Mouse (Mus musculus): ENCODE data around the gene Osbp. TPM values are rescaled to one million over a fixed set of nuclear protein-coding genes. Genes with fewer than 3 reads are reported as not detected.

The Osbp gene
- polyA plus RNA-seq, 1 experiment from 2014 or later: 6.3 TPM

GRCm38 (mm10) chr19:11989334-11989733 is 23.6 kb downstream of the Osbp start:
- Histone ChIP-seq H3K27me3 (replicated peaks) (no peaks in the 10 kb centered on the region), H3K9me3 (replicated peaks) (no peaks in the 10 kb centered on the region), H3K36me3 (peaks cover 82% of the 10 kb centered on the region), H3K27ac (ENCODE audit: poor library complexity, severe bottlenecking) (no peak overlapping the region), H3K4me1 (replicated peaks) (no peaks in the 10 kb centered on the region), H3K4me3 (no peak overlapping the region), H3K9ac (no peak overlapping the region), H3K4me2 (no peak overlapping the region)
- no peak for ATAC-seq (ENCODE audit: insufficient number of reproducible peaks, low FRiP score)
- WGBS: 95% methylated on average over 7 of the region's 7 CpGs

DNA sequence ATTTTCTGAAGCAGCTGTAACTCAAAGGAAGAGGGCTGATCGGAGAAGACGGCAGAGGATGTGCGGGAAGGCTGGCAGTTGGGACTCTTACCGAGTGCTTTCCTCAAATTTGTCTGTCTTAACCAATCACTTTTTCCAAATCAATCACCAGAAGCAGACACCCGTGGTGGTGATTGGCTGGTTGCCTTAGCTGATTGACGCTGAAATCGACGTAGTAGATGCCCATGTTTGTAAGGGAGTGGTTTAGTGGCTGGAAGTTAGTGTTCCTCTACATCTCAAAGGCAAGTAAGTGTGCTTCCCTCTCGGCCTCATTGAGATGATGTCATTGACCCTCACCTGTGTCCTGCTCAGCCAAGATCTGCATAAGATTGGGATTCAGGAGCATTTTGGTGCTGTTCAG is 26.3 kb downstream of the Osbp start:
- peaks cover 80% of the 10 kb centered on the region for H3K36me3 ChIP-seq
- 92% methylated on average over 9 of the region's 9 CpGs for WGBS
- ATAC-seq (ENCODE audit: insufficient number of reproducible peaks, low FRiP score): no peak

DNA sequence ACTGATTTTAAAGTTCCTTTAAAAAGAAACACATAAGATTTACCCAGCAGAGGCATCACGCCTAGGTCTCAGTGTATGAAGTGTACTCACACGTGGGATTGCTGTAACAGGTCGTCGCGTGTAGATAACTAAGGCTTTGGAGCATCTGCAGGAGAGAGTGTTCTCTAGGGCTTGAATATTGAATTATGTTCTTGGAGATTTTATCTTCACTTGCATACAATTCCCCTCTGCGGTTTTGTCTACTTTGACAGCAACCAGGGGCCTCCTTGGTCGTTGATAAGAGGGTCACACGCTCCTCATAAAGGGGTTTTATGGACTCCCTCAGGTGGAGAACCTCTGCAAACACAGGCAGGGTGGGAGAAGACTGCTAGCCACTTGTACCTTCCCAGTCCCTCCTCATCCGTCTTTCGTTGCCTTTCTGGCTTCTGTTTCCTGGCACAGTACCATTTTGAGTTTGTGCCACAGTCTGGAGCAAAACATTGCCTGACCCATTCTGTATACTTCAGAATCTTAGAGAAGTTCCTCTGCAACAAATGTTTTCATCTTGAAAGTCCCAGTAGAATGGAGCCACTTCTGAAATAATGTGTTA is 26.8 kb downstream of the Osbp start:
- 84% methylated on average over 10 of the region's 10 CpGs for WGBS
- Histone ChIP-seq H3K4me1 (replicated peaks) (peaks cover 4% of the 10 kb centered on the region; the same call in 1 of the 2 replicates), H3K9ac (no peak overlapping the region), H3K27ac (ENCODE audit: poor library complexity, severe bottlenecking) (no peak overlapping the region), H3K4me2 (no peak overlapping the region), H3K4me3 (no peak overlapping the region), H3K27me3 (replicated peaks) (no peaks in the 10 kb centered on the region), H3K9me3 (replicated peaks) (no peaks in the 10 kb centered on the region), H3K36me3 (peaks cover 76% of the 10 kb centered on the region)
- ATAC-seq (ENCODE audit: insufficient number of reproducible peaks, low FRiP score): no peak

More for the DNA sequence above, 26.3 kb downstream of the Osbp start:
- H3K9ac ChIP-seq: no peak overlapping the region
- peaks cover 4% of the 10 kb centered on the region; the same call in 1 of the 2 replicates for H3K4me1 ChIP-seq (replicated peaks)
- H3K9me3 ChIP-seq (replicated peaks): no peaks in the 10 kb centered on the region
- H3K4me2 ChIP-seq: no peak overlapping the region
- H3K27ac ChIP-seq (ENCODE audit: poor library complexity, severe bottlenecking): no peak overlapping the region
- H3K27me3 ChIP-seq (replicated peaks): no peaks in the 10 kb centered on the region
- no peak overlapping the region for H3K4me3 ChIP-seq

- Histone ChIP-seq H3K4me3 (no peak overlapping the region), H3K9ac (no peak overlapping the region), H3K27me3 (replicated peaks) (no peaks in the 10 kb centered on the region), H3K4me2 (no peak overlapping the region), H3K4me1 (replicated peaks) (peaks cover 4% of the 10 kb centered on the region; the same call in 1 of the 2 replicates), H3K36me3 (peaks cover 55% of the 10 kb centered on the region), H3K9me3 (replicated peaks) (no peaks in the 10 kb centered on the region), H3K27ac (ENCODE audit: poor library complexity, severe bottlenecking) (no peak overlapping the region)
- no peak for ATAC-seq (ENCODE audit: insufficient number of reproducible peaks, low FRiP score)
- WGBS: 91% methylated on average over 6 of the region's 6 CpGs
Observed at GRCm38 (mm10) chr19:11994703-11995431, 29.1 kb downstream of the Osbp start.

DNA sequence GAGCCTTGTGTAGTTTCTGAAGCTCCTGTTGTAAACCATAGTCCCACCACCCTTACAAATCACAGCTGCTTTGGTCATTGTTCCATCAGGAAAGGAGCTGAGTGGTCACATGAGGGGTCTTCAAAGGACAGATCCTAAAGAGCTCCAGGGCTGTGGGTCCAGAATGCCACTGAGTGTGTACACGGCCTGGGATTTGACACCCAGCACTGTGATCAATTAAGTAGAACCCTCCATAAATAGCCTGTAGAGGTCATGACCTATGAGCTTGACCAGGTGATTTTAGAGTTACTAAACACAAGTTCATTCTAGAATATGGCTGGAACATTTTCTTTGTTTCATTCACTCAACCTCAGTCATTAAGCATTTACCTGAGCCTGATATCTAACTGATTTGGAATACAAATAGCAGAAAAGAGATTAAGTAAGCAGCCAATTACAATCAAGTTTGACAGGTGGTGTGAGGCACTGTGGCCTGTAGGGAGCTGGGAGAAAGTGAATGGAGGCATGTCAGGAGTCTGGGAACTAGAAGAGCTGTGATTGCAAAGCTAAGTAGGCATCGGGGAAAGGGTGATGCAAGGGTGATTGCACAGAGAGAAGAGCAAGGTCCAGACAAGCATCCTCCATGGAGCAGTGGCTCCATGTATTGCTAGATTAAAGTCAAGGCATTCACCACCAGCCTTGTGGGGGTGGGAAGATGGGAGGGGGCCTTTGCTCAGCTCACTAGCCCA is 30.1 kb downstream of the Osbp start:
- Histone ChIP-seq H3K9ac (no peak overlapping the region), H3K4me3 (no peak overlapping the region), H3K36me3 (peaks cover 46% of the 10 kb centered on the region), H3K9me3 (replicated peaks) (no peaks in the 10 kb centered on the region), H3K4me1 (replicated peaks) (peaks cover 4% of the 10 kb centered on the region; the same call in 1 of the 2 replicates), H3K27ac (ENCODE audit: poor library complexity, severe bottlenecking) (no peak overlapping the region), H3K4me2 (no peak overlapping the region), H3K27me3 (replicated peaks) (no peaks in the 10 kb centered on the region)
- ATAC-seq (ENCODE audit: insufficient number of reproducible peaks, low FRiP score): no peak
- 60% methylated on average over 2 of the region's 2 CpGs for WGBS

- no peak overlapping the region for H3K27ac ChIP-seq (ENCODE audit: poor library complexity, severe bottlenecking)
- H3K4me2 ChIP-seq: no peak overlapping the region
- WGBS: 30% methylated on average over 3 of the region's 3 CpGs
- H3K4me3 ChIP-seq: no peak overlapping the region
- ATAC-seq (ENCODE audit: insufficient number of reproducible peaks, low FRiP score): no peak
- no peak overlapping the region for H3K9ac ChIP-seq
- no peaks in the 10 kb centered on the region for H3K9me3 ChIP-seq (replicated peaks)
- no peaks in the 10 kb centered on the region for H3K27me3 ChIP-seq (replicated peaks)
- H3K4me1 ChIP-seq (replicated peaks): peaks cover 12% of the 10 kb centered on the region
- no peaks in the 10 kb centered on the region for H3K36me3 ChIP-seq
Observed at GRCm38 (mm10) chr19:12001686-12002085, 35.9 kb downstream of the Osbp start.

DNA sequence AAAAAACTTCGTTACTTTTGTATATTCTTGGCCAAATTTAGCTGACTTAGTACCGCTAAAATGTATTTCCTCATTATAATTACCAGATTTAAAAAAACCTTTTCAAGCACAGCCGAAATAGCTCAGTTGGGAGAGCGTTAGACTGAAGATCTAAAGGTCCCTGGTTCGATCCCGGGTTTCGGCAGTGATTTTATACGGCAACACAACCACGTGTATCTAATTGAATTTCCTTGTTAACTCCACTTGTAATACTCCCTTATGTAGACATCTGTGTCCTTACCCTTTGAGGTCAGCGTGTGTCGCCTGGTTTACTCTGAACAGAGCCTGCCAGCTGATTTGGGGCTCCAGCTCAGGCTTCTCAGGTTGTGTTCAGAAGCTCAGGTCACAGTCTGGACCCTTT is 36.4 kb downstream of the Osbp start:
- ATAC-seq (ENCODE audit: insufficient number of reproducible peaks, low FRiP score): peak; percentile 31; the same call in 1 of the 2 replicates
- H3K36me3 ChIP-seq: no peaks in the 10 kb centered on the region
- no peak overlapping the region for H3K27ac ChIP-seq (ENCODE audit: poor library complexity, severe bottlenecking)
- H3K4me2 ChIP-seq: peak overlapping the region; percentile 42
- no peaks in the 10 kb centered on the region for H3K27me3 ChIP-seq (replicated peaks)
- no peaks in the 10 kb centered on the region for H3K9me3 ChIP-seq (replicated peaks)
- no peak overlapping the region for H3K9ac ChIP-seq
- peak overlapping the region; percentile 3; the same call in 1 of the 2 replicates for H3K4me3 ChIP-seq
- H3K4me1 ChIP-seq (replicated peaks): peaks cover 12% of the 10 kb centered on the region
- 5% methylated on average over 11 of the region's 11 CpGs for WGBS

DNA sequence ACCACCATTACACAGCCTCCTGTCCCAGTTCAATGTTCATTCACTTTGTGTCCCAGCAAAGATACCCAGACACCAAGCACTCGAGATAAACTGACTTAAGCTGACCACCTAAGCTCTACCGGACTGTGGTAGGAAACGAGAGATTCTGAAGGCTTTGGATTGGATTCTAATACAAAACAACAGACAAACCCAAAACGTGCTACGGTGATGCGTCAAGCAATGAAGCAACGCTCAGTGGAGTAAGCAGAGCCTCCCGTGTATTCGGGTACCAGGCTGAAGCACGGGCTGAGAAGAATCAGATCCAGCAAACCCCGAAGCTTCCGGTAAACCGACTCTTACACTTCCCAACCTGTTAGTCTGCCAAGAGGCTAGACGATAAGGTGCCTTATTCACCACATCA is 37.0 kb downstream of the Osbp start:
- no peak for ATAC-seq (ENCODE audit: insufficient number of reproducible peaks, low FRiP score)
- WGBS: 49% methylated on average over 14 of the region's 14 CpGs
- peak overlapping the region; percentile 3; the same call in 1 of the 2 replicates for H3K4me3 ChIP-seq
- no peaks in the 10 kb centered on the region for H3K27me3 ChIP-seq (replicated peaks)
- H3K4me1 ChIP-seq (replicated peaks): peaks cover 18% of the 10 kb centered on the region
- no peaks in the 10 kb centered on the region for H3K9me3 ChIP-seq (replicated peaks)
- no peak overlapping the region for H3K27ac ChIP-seq (ENCODE audit: poor library complexity, severe bottlenecking)
- no peaks in the 10 kb centered on the region for H3K36me3 ChIP-seq
- no peak overlapping the region for H3K9ac ChIP-seq
- H3K4me2 ChIP-seq: peak overlapping the region; percentile 42

GRCm38 (mm10) chr19:12003568-12003967 is 37.8 kb downstream of the Osbp start:
- Histone ChIP-seq H3K9me3 (replicated peaks) (no peaks in the 10 kb centered on the region), H3K4me3 (no peak overlapping the region), H3K27ac (ENCODE audit: poor library complexity, severe bottlenecking) (no peak overlapping the region), H3K27me3 (replicated peaks) (no peaks in the 10 kb centered on the region), H3K36me3 (no peaks in the 10 kb centered on the region), H3K9ac (no peak overlapping the region), H3K4me1 (replicated peaks) (peaks cover 20% of the 10 kb centered on the region), H3K4me2 (no peak overlapping the region)
- WGBS: 85% methylated on average over 2 of the region's 2 CpGs
- no peak for ATAC-seq (ENCODE audit: insufficient number of reproducible peaks, low FRiP score)

- ATAC-seq (ENCODE audit: insufficient number of reproducible peaks, low FRiP score): no peak
- Histone ChIP-seq H3K36me3 (no peaks in the 10 kb centered on the region), H3K27ac (ENCODE audit: poor library complexity, severe bottlenecking) (peak overlapping the region; percentile 9)
Observed at GRCm38 (mm10) chr19:12004216-12005008, 38.7 kb downstream of the Osbp start.

More at GRCm38 (mm10) chr19:12004216-12005008, 38.7 kb downstream of the Osbp start:
- no peaks in the 10 kb centered on the region for H3K9me3 ChIP-seq (replicated peaks)
- H3K4me1 ChIP-seq (replicated peaks): peaks cover 20% of the 10 kb centered on the region
- no peaks in the 10 kb centered on the region for H3K27me3 ChIP-seq (replicated peaks)
- peak overlapping the region; percentile 59 for H3K4me2 ChIP-seq
- 38% methylated on average over 9 of the region's 9 CpGs for WGBS
- H3K4me3 ChIP-seq: peak overlapping the region; percentile 69
- 0 out of 2 replicates have a peak overlapping the region, but pooled peaks have one; percentile 32 for H3K9ac ChIP-seq
